Mouse (Mus musculus) gastrocnemius, postnatal 10 days (tissue): Measurements from ENCODE around the gene Pnma1. TPM values are rescaled to one million over a fixed set of nuclear protein-coding genes. Genes with fewer than 3 reads are reported as not detected.
A peak's percentile ranks its signal among the peaks of the same experiment; 100 is the strongest.

ENCODE experiments used
- DNase-seq: peaks from one replicate; pipeline ENCODE4 v3.0.0; 2021; ENCODE audit warnings: mixed read lengths
- long read RNA-seq, 2 experiments: library from polyadenylated mRNA; stranded (forward); transcript quantifications; one replicate each; pipeline ENCODE4 v2.0.0; 2021
- total RNA-seq, 2 experiments: library from RNA; stranded (reverse); gene quantifications; 2 replicates each; pipeline ENCODE4 v1.2.3; 2021

Pnma1 gene
- total RNA-seq, result under 1 TPM; 0.23 to 0.54 TPM
- long read RNA-seq, experiment 1, partial matches to known transcripts, result 0 of 1 reads
- long read RNA-seq, experiment 1, other reads (novel, unspliced or antisense), result 0 of 1 reads
- long read RNA-seq, experiment 2, result 0 reads

DNA sequence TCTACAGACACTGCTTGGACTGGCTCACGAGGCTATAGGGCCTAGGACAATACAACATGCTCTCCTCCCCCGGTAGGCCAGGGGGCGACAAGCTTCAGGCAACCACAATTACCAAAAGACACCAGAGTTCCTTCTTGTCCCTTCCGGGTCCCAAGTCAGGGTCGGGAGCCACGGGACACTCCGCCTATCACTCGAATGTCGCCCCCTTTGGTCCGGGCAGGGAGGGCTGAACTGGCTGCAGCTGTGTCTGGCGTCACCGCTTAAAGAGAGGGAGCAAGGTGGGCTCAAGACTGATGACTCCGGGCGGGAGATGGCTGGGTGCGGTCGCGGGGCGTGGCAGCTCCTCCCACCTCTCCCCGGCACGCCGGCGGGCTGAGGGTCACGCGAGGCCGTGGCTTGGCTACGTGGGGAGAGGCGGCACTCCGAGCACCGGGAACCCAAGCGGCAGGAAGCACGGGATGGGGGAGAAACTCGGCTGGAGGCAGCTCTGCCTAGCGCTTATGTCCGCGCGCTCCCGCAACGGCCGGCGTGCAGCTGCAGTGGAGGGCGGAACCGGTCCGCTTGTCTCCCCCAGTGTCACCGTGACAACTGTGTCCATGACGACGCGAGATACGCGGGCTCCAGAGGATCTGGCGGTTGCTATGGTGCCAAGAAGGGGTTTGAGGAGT lies at the start of gene Pnma1:
Gene Pnma1, minus strand, starts transcription at position 536 of the 668 bp plus-strand sequence.
- DNase-seq, result peak; percentile 67

DNA sequence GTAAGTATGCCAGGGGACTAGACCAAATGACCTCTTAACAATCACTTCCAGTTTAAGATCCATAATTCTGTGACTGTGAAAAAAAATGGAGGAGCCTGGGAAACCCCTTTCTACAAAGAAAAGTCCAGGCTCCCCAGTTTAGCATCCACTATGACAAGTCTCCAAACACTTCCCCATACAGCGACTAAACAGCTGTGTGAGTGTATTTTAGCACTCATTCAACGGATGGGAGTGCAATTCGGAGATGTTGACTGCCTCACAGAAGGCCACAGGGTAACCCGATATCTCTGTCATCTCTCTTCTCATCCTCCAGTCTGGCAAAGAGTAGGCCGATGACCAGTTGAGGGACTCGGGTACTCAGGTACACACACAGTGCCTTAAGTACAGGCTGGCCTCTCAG lies 46.9 kb upstream of the Pnma1 start:
- DNase-seq, result no peak

DNA sequence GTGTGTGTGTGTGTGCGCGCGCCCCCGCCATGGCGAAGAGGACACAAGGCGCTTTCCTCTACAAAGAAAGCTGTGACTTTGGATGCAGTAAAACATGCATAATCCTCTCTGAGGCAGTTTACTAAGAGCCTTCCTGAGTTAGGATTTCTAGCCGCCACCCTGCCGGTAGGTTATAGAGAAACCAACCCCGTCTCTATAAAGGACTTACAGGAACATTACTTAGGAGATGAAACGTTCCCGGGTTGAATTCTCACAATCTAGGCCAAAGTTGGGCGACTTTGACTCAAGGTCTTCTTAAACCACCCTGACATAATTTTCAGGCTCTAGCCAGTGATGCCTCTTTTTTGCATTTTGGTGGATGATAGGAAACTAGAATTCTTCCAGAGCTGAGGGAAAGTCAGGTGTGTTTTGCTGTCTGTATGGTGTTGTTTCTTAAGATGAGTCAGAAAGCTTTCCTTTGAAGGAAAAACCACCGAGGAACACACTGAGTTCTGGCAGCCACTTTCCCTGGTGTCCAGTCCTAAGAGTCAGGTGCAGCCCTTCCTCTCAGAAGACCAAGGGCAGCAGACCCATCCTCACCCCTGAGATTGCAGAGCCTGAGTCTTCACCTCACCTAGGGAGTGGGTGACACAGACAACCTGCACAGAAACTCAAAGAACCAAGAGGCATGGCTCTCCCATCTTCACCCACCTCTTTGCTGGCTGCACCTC lies 46.3 kb upstream of the Pnma1 start:
- DNase-seq, result no peak

DNA sequence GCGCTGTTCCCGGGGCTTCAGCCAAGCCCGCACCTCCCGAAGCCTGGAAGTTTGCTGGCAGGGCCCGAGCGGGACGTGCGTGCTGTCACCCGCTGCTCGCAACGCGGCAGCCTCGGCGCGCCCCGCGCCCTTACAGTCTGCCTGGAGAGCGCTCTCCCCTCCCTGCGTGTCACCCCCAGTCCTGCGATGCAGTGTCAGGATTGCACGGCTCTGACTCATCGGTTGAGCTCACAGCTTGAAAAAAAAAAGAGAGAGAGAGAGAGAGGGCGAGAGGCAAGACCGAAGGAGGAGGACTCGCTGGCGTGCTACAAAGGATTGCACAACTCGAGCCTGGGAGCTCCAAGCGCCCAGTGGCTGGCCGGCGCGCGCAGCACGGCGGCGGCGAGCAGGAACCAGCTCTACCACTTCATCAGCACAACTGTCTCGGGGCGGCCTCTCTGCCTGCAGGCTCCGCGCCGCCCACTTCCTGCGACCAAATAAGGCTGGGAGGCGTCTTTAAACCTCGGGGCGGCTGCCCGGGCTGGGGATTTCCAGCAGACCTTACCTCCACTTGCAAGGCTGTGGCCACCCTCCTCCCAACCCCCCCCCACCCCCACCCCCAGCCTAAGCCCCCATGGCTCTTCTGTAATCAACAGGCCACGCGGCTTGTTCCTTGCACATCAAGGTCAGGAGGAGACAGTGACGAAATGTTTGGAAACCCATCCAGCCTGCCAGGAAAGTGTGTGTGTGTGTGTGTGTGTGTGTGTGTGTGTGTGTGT lies 45.5 kb upstream of the Pnma1 start:
- peak; percentile 90 for DNase-seq

DNA sequence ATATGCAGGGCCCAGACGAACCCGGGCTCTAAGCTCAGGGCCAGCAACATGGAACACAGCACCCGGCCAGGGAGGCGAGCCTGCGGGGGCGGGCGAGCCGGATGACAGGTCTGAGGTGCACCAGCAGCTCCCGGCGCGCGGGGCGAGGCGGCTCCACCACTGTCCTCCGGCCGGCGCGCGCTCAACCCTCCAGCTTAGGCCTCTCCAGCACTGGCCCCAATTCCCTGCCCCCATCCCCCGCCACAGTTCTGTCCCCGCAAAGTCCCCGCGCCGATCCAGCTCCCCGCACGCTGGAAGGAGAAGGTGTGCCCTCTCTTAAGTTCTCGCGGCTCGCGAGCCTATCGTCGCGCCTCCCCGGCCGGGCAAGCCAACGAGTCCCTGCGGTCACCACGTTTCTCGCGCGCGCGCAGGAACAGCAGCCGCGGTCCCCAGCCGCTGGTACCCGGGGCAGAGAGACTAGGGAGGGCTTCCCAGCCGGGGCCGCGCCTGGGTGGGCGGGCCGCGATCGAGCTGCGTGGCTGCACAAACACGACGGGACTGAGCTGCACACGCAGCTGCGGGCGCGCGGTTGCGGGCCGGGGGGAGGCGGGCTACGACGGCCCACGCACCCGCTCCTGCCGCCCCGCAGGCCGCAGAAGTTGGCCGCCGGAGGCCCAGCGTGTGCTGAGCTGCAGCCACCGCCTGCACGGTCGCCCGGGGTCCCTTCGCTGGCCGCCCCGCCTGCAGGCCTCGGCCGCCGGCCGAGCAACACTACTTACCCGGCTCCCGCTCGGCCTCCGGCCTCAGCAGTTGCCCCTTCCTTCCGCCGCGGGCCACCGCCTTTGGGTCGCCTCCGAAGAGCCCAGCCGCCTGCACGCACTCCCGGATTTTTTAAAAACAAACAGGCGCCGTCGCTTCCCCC lies 44.7 kb upstream of the Pnma1 start:
- peak; percentile 80 for DNase-seq

DNA sequence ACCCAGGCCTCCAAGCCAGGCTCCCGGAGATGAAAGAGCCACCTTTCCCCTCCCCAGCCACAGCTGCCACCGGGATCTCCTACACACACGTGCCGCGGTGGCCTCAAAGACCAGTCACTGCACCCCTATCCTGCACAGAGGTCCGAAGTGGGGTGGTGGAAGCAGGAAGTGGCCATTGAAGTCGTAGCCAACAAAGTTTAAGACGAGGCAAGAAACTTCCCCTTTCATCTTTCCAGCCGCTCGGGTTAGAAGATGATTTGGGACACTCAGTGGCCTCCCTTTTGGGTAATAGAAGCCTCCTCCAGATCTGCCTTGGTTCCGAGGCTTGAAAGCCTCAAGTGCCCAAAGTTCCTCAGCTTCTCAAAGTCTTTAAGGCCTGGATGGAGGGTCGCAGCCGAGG lies 44.0 kb upstream of the Pnma1 start:
- DNase-seq, result no peak

DNA sequence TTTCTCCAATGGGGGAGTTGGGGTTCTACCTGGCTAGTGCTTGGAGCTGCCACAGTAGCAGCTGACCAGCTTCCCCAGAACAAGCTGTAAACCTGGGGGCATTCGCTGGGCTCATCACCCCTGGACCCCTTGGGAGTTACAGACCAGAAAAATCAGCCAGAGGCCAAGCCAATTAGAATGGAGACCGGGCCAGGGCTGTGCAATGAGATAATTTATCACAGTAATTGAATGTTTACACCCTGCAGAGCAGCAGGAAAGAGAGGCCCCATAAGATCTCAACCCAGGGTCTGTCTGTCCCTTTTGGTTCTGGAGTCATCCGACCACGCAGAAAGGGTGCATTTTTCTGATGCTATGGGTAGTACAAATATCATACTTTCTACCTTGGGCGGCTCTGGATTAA lies 43.5 kb upstream of the Pnma1 start:
- DNase-seq, result no peak

DNA sequence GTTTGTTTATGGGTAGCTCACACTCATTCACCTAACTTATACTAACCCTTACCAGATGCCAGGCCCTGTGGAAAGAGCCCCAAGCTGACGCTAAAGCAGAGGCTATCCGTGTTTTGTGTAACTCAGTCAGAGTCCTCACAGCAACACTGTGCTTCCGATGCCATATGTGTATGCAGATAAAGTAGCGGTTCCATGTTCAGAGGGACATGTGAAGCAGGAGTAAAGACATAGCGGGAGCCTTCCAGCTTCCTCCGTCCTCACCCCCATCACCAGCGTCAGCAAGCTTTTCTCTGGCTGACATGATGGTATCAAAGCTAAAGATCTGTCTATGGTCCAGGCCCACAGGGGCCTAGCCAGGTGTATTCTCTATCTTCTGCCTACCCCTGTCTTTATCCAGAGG lies 42.9 kb upstream of the Pnma1 start:
- no peak for DNase-seq

DNA sequence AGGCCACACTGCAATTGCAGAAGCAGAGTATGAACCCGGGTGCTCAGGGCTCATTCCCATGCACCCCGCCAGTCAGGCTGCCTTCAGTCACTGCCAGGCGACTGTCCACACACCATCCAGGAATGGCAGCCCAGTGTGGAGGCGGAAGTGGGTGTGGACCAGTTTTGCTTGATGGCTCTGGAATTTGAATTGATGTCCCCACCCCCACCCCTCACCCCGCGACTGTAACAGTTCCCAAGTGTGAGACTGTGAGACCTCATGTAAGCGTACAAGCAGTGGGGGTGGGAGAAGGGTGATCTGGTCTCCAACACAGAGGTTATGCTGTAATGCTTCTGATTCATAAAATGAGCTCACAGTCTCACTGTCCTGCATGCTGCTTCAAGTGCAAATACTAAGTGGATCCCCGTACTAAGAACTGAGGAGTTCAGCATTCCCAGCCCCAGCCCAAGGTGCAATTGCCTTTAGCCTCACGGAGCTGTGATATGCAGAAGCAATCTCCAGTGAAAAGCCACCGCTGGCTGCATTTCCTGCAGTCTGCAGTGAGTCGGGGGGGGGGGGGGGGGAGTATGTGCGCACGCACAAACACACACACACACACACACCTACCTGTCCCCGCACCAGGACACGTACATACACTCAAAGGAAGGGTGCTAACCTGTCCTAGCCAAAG lies 42.0 kb upstream of the Pnma1 start:
- DNase-seq, result no peak

DNA sequence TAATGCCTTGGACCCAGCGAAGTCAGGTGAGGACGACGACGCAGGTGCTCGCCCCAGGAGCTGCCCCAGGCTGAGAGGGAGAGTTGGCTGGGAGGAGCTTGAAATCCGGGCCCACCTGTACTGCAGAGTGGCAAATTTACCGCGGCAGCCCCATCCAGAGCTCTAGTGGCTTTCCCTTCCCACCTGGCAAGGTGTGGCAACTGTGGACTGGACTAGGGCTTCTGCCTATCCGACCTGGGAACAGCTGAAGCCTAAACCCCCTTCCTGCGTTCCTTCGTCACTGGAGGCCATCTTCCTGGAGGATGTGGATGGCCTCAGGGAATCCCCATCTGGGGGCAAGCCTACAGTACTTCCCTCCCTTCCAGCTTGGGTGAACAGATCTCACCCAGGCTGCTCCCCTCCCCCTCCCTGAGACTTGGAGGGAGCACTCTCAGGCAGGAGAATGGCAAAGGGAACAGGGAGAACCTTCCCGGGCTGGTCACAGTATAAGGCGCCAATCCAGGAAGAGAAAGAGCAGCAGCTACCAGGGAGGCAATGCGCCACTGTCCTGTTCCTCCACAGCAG lies 40.7 kb upstream of the Pnma1 start:
- DNase-seq, result no peak

DNA sequence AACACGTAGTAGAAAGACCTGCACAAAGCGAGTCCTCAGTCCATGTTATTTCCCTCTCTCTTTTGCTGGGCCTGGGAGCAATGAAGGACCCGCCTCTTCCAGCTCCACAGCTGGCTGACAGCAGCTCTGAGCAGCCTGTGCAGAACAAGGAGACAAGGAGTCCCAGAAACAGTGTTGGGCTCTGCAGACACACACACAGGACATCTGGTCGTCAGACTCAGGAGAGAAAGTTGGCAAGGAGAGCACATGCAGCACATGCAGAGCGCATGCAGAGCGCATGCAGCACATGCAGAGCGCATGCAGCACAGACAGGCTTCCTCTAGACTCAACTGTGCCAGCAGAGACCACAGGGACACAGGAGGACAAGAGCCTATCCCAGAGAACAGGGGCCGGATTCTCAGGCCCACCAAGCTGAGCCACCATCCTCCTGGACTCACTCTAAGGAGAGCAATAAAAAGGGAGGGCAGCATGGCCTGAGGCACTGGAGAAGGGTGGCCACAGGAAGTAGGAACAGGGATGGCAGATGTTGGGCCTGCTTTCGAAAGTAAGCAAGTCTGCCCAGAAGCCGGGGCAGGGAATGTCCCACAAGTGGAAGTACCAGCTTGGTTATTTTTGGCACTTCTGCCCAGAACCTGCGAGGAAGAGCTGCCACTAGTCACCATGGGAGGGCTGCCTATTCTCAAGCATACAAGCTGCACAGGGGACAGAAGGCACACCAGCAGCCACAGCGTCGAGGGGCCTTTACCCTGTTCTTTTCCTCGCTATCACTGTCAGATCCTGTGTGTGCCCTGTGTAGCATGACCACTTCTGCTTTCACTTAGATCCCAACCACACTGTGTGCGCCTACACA lies 39.7 kb upstream of the Pnma1 start:
- no peak for DNase-seq

DNA sequence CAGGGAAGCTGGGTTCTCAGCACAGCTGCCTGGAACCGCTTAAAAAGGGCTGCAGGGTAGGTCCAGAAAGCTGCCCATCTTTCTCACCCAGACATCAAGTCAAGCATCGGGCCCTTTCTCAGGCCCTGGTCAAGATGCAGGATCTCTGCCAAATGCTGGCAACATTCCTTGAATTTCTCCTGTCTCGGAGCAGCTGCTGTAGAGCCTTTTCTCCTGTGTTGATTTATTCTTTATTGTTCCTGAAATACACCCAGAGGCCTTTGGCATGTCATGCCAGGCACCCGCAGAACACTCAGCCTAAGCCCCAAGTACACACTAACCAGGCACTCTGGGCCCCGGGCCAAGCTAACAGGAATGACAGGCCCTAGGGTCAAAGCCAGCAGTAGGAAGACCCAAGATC lies 38.7 kb upstream of the Pnma1 start:
- DNase-seq, result no peak

DNA sequence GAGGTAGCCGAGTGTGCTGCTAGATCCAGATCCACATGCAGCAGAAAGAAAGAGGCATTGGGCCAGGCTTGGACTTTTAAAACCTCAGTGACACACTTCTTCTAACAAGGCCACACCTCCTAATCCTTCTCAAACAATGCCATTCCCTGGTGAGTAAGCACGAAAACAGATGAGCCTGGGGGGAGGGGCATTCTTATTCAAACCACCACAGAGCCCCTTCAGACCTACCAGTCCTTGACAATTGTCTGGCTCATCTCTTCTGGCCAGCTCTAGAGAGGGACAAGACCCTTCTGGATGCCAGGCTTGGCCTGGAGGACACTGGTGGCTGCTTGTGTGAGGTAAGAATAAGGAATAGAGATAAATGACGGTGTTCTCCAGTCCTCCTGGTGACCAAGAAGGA lies 38.2 kb upstream of the Pnma1 start:
- no peak for DNase-seq

DNA sequence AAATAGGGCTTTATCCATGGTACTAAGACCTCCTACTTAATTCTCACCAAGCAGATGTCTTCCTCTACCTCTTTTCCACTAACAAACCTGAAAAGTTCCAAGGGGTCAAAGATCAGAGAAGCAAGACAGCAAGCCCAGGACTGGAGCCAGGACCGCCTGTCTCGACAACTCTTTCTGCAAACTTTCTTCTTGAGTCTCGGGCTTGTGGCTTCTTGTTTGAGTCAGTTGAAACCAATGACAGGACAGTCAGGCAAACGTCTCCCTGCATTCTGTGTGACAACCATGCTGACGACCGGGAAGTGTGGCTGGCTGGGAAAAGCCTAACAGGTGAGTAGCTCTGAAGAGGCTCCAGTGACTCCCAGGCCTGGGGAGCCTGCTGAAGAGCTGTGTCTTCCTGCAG lies 37.3 kb upstream of the Pnma1 start:
- DNase-seq, result no peak

DNA sequence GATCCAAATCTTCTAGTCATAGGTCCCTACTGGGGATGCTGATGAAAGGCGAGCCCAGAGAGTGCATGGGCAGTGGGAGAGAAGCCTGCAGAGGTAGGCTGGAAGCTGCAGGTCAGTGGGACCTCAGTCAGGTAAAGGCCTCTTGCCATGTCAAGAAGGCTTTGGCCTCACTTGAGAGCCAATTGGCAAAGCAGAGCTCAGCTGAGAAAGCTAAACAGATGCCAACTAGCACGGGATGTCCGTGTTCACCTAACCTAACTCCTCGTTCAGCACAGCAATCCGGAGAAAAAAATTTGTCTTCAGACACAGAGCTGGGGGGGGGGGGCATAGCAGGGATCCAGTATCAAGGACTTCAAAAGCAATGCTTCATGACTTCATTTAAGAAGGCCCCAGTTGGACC lies 36.7 kb upstream of the Pnma1 start:
- no peak for DNase-seq

DNA sequence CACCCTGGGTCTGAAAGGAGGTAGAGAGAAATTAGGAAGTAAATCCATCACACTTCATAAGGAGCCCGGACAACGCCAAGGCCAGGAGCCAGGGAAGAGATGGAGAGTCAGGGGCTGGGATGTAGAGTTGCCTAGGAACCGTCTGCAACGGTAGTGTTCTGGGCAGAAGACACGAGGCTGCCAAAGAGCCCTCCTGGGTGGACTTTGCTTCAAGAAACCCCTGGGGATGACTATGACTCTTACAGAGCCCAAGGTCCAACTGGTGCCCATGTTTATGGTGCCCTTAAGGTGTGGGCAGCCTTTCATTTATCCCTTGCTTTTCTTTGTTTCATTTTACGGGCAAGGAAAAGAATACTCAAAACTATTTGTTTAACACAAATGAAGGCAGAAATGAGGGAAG lies 33.7 kb upstream of the Pnma1 start:
- no peak for DNase-seq

DNA sequence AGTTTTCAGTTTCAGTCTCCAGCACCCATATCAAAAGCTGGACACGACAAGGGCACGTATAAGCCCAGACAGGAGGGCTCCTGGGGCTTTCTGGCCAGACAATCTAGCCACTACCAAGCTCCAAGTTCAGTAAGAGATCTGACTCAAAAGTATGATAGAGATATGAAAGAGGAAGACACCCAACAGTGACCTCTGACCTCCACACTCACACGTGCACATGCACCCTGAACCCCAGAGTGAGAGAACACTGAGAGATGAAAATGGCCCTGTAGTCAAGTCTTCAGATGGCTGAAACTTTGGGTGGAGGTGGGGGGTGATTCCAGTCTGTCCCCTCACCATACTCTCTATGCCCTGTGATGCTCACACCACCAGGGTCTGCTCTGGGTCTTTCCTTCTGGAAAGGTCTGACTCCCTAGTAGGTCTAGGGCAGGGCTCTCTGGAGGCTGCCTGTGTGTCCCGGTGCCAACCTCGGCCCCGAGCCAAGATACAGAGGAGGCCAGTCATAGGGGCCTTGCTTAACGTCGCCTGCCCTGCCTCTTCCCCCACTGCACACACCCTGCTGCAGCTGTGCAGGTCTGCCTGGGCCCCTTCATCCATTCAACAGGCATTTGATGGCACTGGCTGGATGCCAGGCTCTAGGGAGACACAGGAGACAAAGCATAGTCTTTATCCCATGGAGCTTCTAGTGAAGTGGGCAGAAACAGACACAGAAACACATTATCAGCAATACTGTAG lies 32.6 kb upstream of the Pnma1 start:
- peak; percentile 79 for DNase-seq

DNA sequence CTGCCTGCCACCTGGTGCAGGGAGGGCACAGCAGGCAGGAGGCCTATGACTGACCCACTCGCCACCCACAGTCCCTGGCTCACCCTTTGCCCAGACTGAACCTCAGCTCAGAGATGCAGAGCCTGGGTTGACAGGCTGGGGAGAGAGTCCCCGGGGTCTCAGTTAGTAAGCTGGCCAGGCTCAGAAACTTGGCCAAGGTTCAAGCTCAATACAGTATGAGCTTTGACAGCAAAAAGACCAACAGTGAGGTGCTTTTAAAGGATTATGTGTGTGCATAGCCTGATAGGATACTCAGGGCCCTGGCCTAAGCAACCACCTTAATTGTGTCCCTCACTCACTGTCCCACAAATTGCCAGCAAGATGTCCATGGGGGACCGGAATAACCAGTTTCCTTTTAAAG lies 31.8 kb upstream of the Pnma1 start:
- no peak for DNase-seq

DNA sequence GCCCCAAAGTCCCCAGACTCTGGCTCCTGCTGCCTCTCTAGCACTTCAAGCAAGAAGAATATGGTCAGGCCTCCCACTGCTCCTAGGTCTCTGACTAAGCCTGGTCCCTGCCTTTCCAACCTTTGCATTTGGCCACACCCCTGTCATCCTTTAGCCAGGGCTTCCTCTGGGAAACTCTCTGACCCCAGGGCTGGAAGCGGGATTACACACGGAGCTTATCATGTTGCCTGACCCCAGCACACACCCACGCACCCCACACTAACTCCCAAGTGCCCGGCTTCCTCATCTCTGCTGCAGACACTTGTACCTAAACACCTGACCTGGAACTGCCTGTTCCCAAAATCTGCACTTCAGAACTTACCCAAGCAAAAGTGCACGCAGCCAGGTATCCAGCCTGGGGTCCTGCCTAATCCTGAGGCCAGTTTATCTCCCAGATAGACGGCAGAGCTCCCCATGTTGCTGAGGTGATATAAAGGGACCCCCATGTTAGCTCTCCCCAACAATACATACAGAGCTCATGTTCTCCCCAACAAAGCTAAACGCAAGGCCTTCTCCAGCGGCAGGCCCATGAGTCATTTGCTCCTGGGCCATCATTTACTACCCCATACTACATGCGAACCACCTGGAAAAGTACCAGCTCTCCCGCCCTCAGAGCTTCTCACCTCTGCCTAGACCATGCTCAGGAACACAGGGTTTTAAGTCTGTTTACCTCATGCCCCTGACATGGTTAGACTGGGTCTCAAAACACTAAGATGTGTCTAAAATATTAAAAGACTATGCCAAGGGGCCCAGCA lies 30.6 kb upstream of the Pnma1 start:
- DNase-seq, result no peak
